Mouse (Mus musculus): Measurements from ENCODE around the gene Trim33. TPM values are rescaled to one million over a fixed set of nuclear protein-coding genes. Genes with fewer than 3 reads are reported as not detected.

The Trim33 gene
- polyA plus RNA-seq, 1 experiment = 138 TPM

DNA sequence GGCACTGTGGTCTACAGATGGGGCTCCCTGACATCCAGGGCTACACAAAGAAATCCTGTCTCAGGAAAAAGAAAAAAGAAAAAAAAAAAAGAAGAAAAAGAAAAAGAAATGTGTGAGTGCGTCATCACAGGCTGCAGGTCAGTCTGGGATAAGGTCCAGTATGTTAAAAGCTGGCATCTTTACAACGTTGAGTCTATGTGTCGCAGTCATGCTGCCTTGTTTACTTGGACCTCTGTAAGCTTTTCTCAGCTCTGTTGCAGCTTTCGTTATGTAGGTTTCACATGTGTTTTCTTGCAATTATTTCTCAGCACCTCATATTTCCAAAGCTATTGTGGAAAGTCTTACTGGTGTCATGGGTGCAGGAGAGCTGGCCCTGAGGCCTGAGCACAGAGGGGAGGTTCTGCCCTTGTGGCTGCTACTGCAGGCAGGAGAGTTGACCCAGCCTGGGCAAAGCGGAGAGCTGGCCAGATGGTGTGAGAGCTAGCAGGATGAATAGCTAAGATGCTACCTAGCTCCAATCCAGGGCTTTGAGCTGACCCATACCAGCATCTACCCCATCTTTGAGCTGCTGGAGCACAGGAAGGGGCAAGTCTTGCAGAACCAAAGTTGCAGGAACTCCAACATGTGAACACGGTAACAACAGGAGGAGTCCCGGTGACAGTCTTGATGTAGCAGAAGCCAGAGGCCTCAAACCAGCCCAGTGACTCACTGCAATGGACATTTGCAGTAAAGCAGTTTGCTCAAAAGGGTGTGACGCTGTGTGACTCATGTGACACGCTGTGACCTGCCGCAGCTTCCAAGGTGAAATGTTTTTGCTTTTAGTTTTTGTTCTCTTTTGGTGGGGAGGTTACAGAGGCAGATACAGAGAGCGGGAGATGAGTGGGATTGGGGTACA is 127.0 kb downstream of the Trim33 start:
- TF ChIP-seq POLR2A (IDR thresholded peaks at IDR 0.05; ENCODE audit: insufficient read depth, low read length) (no peak), CTCF (IDR thresholded peaks at IDR 0.05; ENCODE audit: low read depth, low read length) (no peak), EP300 (IDR thresholded peaks at IDR 0.05; ENCODE audit: insufficient read depth, low read depth, low read length) (no peak)
- H3K4me3 ChIP-seq (ENCODE audit: low read depth, low read length) = no peak overlapping the region
- H3K27me3 ChIP-seq (ENCODE audit: control insufficient read depth, insufficient read depth, low read length, poor library complexity, severe bottlenecking) = no peaks in the 10 kb centered on the region
- no peak overlapping the region for H3K27ac ChIP-seq (ENCODE audit: insufficient read depth, low read length)
- H3K9ac ChIP-seq (ENCODE audit: low read depth, poor library complexity, severe bottlenecking) = no peak overlapping the region
- no peaks in the 10 kb centered on the region for H3K9me3 ChIP-seq (replicated peaks; ENCODE audit: control insufficient read depth, insufficient read depth, low read length, poor library complexity, severe bottlenecking)
- H3K36me3 ChIP-seq (ENCODE audit: control insufficient read depth, insufficient read depth, low read length, poor library complexity, severe bottlenecking) = no peaks in the 10 kb centered on the region
- H3K4me1 ChIP-seq (ENCODE audit: control insufficient read depth, insufficient read depth, low read length) = peaks cover 2% of the 10 kb centered on the region

Other genes starting within 250 kb of the Trim33 start
- gene Nras, start 221.0 kb upstream of the Trim33 start, polyA plus RNA-seq (2011; ENCODE audit: insufficient read depth, insufficient read length, low read depth, missing spikeins) = 138 and 145 TPM in 2 replicates
- gene Ampd1, start 205.3 kb upstream of the Trim33 start, polyA plus RNA-seq (2011; ENCODE audit: insufficient read depth, insufficient read length, low read depth, missing spikeins) = 0.85 TPM in 1 of 2 replicates, not detected in the other
- 22.4 and 22.9 TPM in 2 replicates for gene Dennd2c, start 176.7 kb upstream of the Trim33 start, polyA plus RNA-seq (2011; ENCODE audit: insufficient read depth, insufficient read length, low read depth, missing spikeins)
- 186 and 192 TPM in 2 replicates for gene Bcas2, start 107.6 kb upstream of the Trim33 start, polyA plus RNA-seq (2011; ENCODE audit: insufficient read depth, insufficient read length, low read depth, missing spikeins)